Mouse (Mus musculus) olfactory bulb, adult 2 months (tissue): ENCODE measurements at regions not wholly inside any gene's neighbourhood (a gene's known extent, or its start where the extent isn't known, plus 50 kb on each side); places are given as distances from the start of the nearest gene placed in this dataset.

Experiments used
- H3K27ac ChIP-seq: fragments of 200-500 bp; 2 replicates; pipeline ENCODE4 v1.5.1; 2012; ENCODE audit warnings: low read depth, low read length; ENCODE audit not compliant: insufficient read depth
- H3K4me1 ChIP-seq: fragments of 200-500 bp; 2 replicates; pipeline ENCODE4 v1.6.1; 2012; ENCODE audit warnings: low read length; ENCODE audit not compliant: control insufficient read depth, insufficient read depth
- H3K4me3 ChIP-seq: fragments of 200-500 bp; 2 replicates; pipeline ENCODE4 v1.5.1; 2012; ENCODE audit warnings: mild to moderate bottlenecking, low read depth, low read length, moderate library complexity; ENCODE audit not compliant: insufficient read depth
- CTCF ChIP-seq: fragments of 200-500 bp; IDR thresholded peaks from 2 replicates; pipeline ENCODE4 v1.5.1; 2012; ENCODE audit warnings: low read depth, mild to moderate bottlenecking, low read length, moderate library complexity; ENCODE audit not compliant: insufficient read depth
- POLR2A ChIP-seq: fragments of 200-500 bp; IDR thresholded peaks from 2 replicates; pipeline ENCODE4 v1.6.1; 2012; ENCODE audit warnings: mild to moderate bottlenecking, low read depth, low read length, moderate library complexity; ENCODE audit not compliant: insufficient read depth
- WGBS: fragments of 180-500 bp; shearing (Covaris S2); methylation state at CpG from one replicate; pipeline ENCODE4 v1.1.7; 2018; 5-methylcytosine and 5-hydroxymethylcytosine counted together

DNA sequence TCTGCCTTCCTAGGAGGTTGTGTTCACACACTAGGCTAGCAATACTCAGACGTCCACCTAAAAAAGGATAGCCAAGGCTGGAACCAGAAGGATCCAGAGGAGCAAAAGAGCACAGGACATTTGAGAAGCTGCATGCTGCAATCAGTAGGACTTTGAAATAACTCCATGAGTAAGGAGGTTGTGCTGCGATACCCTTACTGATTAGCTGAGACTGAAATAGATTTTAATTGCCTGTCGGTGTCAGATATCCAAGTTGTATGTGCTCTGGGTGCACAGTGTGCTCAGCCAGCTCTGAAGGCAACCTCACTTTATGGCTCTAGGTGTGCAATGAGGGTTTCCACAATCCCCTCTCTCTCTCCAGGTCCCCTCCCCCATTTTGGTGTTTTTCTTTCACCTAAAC lies 2159.2 kb upstream of the Gm7489 start:
- Histone ChIP-seq H3K4me1 (no peaks in the 10 kb centered on the region), H3K4me3 (no peak overlapping the region), H3K27ac (no peak overlapping the region)
- TF ChIP-seq POLR2A: no peak
- TF ChIP-seq CTCF: no peak
- WGBS: 64% methylated on average over 3 of the region's 3 CpGs

DNA sequence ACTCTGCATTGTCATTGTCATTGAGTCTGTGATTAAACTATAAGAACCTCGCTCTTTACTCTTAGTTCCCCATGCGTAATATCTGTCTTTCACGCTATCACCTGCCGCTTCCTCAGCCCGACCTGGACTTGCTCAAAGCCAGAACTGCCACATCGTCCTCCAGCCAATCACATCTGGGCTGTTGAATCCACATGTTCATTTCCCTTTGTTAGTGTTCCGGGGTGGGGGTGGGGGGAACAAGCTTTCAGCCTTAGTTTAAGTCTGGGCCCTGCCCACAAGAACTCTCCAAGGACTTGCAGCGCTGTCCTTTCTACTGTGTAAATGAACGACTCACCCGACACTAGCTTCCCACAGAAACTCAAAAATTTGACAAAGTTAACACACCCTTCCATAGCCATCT lies 2154.6 kb upstream of the Gm7489 start:
- no peak for TF ChIP-seq CTCF
- TF ChIP-seq POLR2A: no peak
- Histone ChIP-seq H3K4me3 (no peak overlapping the region), H3K4me1 (peaks cover 6% of the 10 kb centered on the region; the same call in 1 of the 2 replicates), H3K27ac (no peak overlapping the region)
- WGBS: 91% methylated on average over 10 of the region's 10 CpGs

- Histone ChIP-seq H3K27ac (no peak overlapping the region), H3K4me3 (no peak overlapping the region), H3K4me1 (peaks cover 6% of the 10 kb centered on the region; the same call in 1 of the 2 replicates)
- TF ChIP-seq POLR2A: no peak
- TF ChIP-seq CTCF: no peak
- WGBS: 40% methylated on average over 12 of the region's 12 CpGs
These were observed 2153.8 kb upstream of the Gm7489 start for GRCm38 (mm10) chr15:51730805-51731412.

- H3K4me1 ChIP-seq: peaks cover 6% of the 10 kb centered on the region; the same call in 1 of the 2 replicates
- 91% methylated on average over 1 of the region's 1 CpGs for WGBS
- H3K27ac ChIP-seq: no peak overlapping the region
- H3K4me3 ChIP-seq: no peak overlapping the region
- no peak for TF ChIP-seq CTCF
- no peak for TF ChIP-seq POLR2A
These were observed 2150.5 kb upstream of the Gm7489 start for GRCm38 (mm10) chr15:51734194-51734593.
